In genomic region chr2:32601417-32602065, GRCm38 (mm10) we compare ENCODE assay signal across 8 mouse cellular contexts. TPM values are rescaled to one million over a fixed set of nuclear protein-coding genes. Genes with fewer than 3 reads are reported as not detected.
DNase-seq lines count a peak whose midpoint lies in the region; ATAC-seq and TF ChIP-seq lines count a peak whose summit lies in the region.

No protein-coding gene starts in this region.

- H3K36me3 ChIP-seq in embryonic facial prominence, embryonic 14.5 days (ENCODE audit: control insufficient read depth, insufficient read depth, low read length): peaks cover 14% of the 10 kb centered on the region; the same call in 1 of the 2 replicates
- peaks cover 15% of the 10 kb centered on the region for H3K36me3 ChIP-seq in limb, embryonic 13.5 days
- H3K36me3 ChIP-seq in midbrain, postnatal 0 days (ENCODE audit: insufficient read depth, low read length): peaks cover 11% of the 10 kb centered on the region; the same call in 1 of the 2 replicates

- H3K9ac ChIP-seq in embryonic facial prominence, embryonic 14.5 days (ENCODE audit: low read depth, low read length): no peak overlapping the region
- H3K9ac ChIP-seq in limb, embryonic 13.5 days: 0 out of 2 replicates have a peak overlapping the region, but pooled peaks have one; percentile 43
- H3K9ac ChIP-seq in midbrain, postnatal 0 days (replicated peaks; ENCODE audit: low read length, poor library complexity, severe bottlenecking): no peak overlapping the region

- no peak overlapping the region for H3K4me2 ChIP-seq in embryonic facial prominence, embryonic 14.5 days (ENCODE audit: low read depth, low read length)
- peak overlapping the region; percentile 59; the same call in 1 of the 2 replicates for H3K4me2 ChIP-seq in limb, embryonic 13.5 days (replicated peaks)
- no peak overlapping the region for H3K4me2 ChIP-seq in midbrain, postnatal 0 days (ENCODE audit: low read depth, low read length, poor library complexity, severe bottlenecking)

- no peaks in the 10 kb centered on the region for H3K27me3 ChIP-seq in embryonic facial prominence, embryonic 14.5 days (replicated peaks; ENCODE audit: control insufficient read depth, insufficient read depth, low read length)
- H3K27me3 ChIP-seq in limb, embryonic 13.5 days: no peaks in the 10 kb centered on the region
- H3K27me3 ChIP-seq in midbrain, postnatal 0 days (ENCODE audit: insufficient read depth, low read length): no peaks in the 10 kb centered on the region; the same call in 1 of the 2 replicates

- TF ChIP-seq CTCF in layer of hippocampus, adult 2 months (conservative IDR thresholded peaks at IDR 0.05): peak; percentile 68
- TF ChIP-seq CTCF in midbrain, postnatal 0 days (IDR thresholded peaks at IDR 0.05): peak; percentile 57

- H3K9me3 ChIP-seq in embryonic facial prominence, embryonic 14.5 days (ENCODE audit: control insufficient read depth, low read length): no peaks in the 10 kb centered on the region
- no peaks in the 10 kb centered on the region for H3K9me3 ChIP-seq in limb, embryonic 13.5 days
- H3K9me3 ChIP-seq in midbrain, postnatal 0 days (ENCODE audit: low read length): no peaks in the 10 kb centered on the region

- no peak overlapping the region for H3K4me3 ChIP-seq in layer of hippocampus, adult 2 months
- no peak overlapping the region for H3K4me3 ChIP-seq in embryonic facial prominence, embryonic 14.5 days (ENCODE audit: low read depth, low read length)
- H3K4me3 ChIP-seq in limb, embryonic 13.5 days: no peak overlapping the region
- no peak overlapping the region for H3K4me3 ChIP-seq in midbrain, postnatal 0 days (ENCODE audit: low read depth, low read length)

- ATAC-seq in embryonic facial prominence, embryonic 14.5 days (ENCODE audit: low read depth): peak; percentile 19; the same call in 1 of the 2 replicates
- ATAC-seq in limb, embryonic 13.5 days (ENCODE audit: low FRiP score, low read depth): peak; percentile 60
- no peak for ATAC-seq in midbrain, postnatal 0 days (ENCODE audit: low FRiP score)

- no peak overlapping the region for H3K27ac ChIP-seq in layer of hippocampus, adult 2 months
- H3K27ac ChIP-seq in embryonic facial prominence, embryonic 14.5 days (replicated peaks; ENCODE audit: low read depth, low read length): peak overlapping the region; percentile 70
- peak overlapping the region; percentile 76; the same call in 1 of the 2 replicates for H3K27ac ChIP-seq in limb, embryonic 13.5 days
- no peak overlapping the region for H3K27ac ChIP-seq in midbrain, postnatal 0 days (ENCODE audit: low read depth, low read length)

- H3K4me1 ChIP-seq in embryonic facial prominence, embryonic 14.5 days (ENCODE audit: control insufficient read depth, insufficient read depth, low read length): peaks cover 5% of the 10 kb centered on the region; the same call in 1 of the 2 replicates
- peaks cover 20% of the 10 kb centered on the region for H3K4me1 ChIP-seq in limb, embryonic 13.5 days
- no peaks in the 10 kb centered on the region for H3K4me1 ChIP-seq in midbrain, postnatal 0 days (ENCODE audit: insufficient read depth, low read length)

- no peak for DNase-seq in layer of hippocampus, adult 2 months (ENCODE audit: low spot score in 2 of 2)
- DNase-seq in layer of hippocampus, postnatal 36 days: no peak
- peak; percentile 66 for DNase-seq in adrenal gland, postnatal 10 days
- DNase-seq in embryonic facial prominence, embryonic 14.5 days (ENCODE audit: low spot score): peak; percentile 55
- peak; percentile 48 for DNase-seq in midbrain, postnatal 0 days (ENCODE audit: low spot score)
- no peak for DNase-seq in right cerebral cortex, adult 2 months (ENCODE audit: low spot score in 2 of 2)
- DNase-seq in layer of hippocampus, adult 18-20 months (ENCODE audit: low spot score in 2 of 2): no peak

- 28% methylated on average over 8 of the region's 8 CpGs for WGBS in embryonic facial prominence, embryonic 14.5 days
- 29% methylated on average over 8 of the region's 8 CpGs for WGBS in limb, embryonic 13.5 days
- 46% methylated on average over 8 of the region's 8 CpGs for WGBS in midbrain, postnatal 0 days

RNA-seq across cellular contexts. Expression of gene St6galnac6, which starts 2.0 kb away (rescaled TPM):
- 100 to 1,000 TPM; 117 to 124 TPM for total RNA-seq in layer of hippocampus, adult 2 months (2021)
- total RNA-seq in layer of hippocampus, postnatal 36 days (2021): 100 to 1,000 TPM; 114 to 117 TPM
- 10 to 100 TPM; 55.2 to 64.1 TPM for total RNA-seq in adrenal gland, postnatal 10 days (2021)
- 11.1 and 12.1 TPM in 2 replicates for polyA plus RNA-seq in embryonic facial prominence, embryonic 14.5 days (2014; fragmentation: Nextera tagmentation; extraction: Ambion mirVana)
- 29.5 and 29.7 TPM in 2 replicates for polyA plus RNA-seq in limb, embryonic 13.5 days (2015; fragmentation: Nextera tagmentation; extraction: Ambion mirVana)
- total RNA-seq in midbrain, postnatal 0 days (2014; rRNA removed): 113 and 166 TPM in 2 replicates
- polyA plus RNA-seq in midbrain, postnatal 0 days (2015; fragmentation: Nextera tagmentation; extraction: Ambion mirVana): 42.1 and 45.2 TPM in 2 replicates
- 100 to 1,000 TPM; 134 to 142 TPM for total RNA-seq in layer of hippocampus, adult 18-20 months (2021)

RNA-seq across cellular contexts. Expression of gene St6galnac4, which starts 14.6 kb away (rescaled TPM):
- 10 to 100 TPM; 36.4 to 40.0 TPM for total RNA-seq in layer of hippocampus, adult 2 months (2021)
- total RNA-seq in layer of hippocampus, postnatal 36 days (2021): 10 to 100 TPM; 35.6 to 41.2 TPM
- total RNA-seq in adrenal gland, postnatal 10 days (2021): 10 to 100 TPM; 14.3 to 14.7 TPM
- 39.4 and 41.0 TPM in 2 replicates for polyA plus RNA-seq in embryonic facial prominence, embryonic 14.5 days (2014; fragmentation: Nextera tagmentation; extraction: Ambion mirVana)
- 37.2 and 39.5 TPM in 2 replicates for polyA plus RNA-seq in limb, embryonic 13.5 days (2015; fragmentation: Nextera tagmentation; extraction: Ambion mirVana)
- total RNA-seq in midbrain, postnatal 0 days (2014; rRNA removed): 50.9 and 51.1 TPM in 2 replicates
- polyA plus RNA-seq in midbrain, postnatal 0 days (2015; fragmentation: Nextera tagmentation; extraction: Ambion mirVana): 38.0 and 38.6 TPM in 2 replicates
- total RNA-seq in layer of hippocampus, adult 18-20 months (2021): 10 to 100 TPM; 40.4 to 44.8 TPM

RNA-seq across cellular contexts. Expression of gene Ak1, which starts 20.0 kb away (rescaled TPM):
- 100 to 1,000 TPM; 120 to 123 TPM for total RNA-seq in layer of hippocampus, adult 2 months (2021)
- 100 to 1,000 TPM; 114 to 119 TPM for total RNA-seq in layer of hippocampus, postnatal 36 days (2021)
- total RNA-seq in adrenal gland, postnatal 10 days (2021): 100 to 1,000 TPM in 1 of 2 experiments, 10 to 100 TPM in 1; 71.5 to 143 TPM
- polyA plus RNA-seq in embryonic facial prominence, embryonic 14.5 days (2014; fragmentation: Nextera tagmentation; extraction: Ambion mirVana): 97.8 and 125 TPM in 2 replicates
- 42.0 and 49.8 TPM in 2 replicates for polyA plus RNA-seq in limb, embryonic 13.5 days (2015; fragmentation: Nextera tagmentation; extraction: Ambion mirVana)
- total RNA-seq in midbrain, postnatal 0 days (2014; rRNA removed): 99.6 and 107 TPM in 2 replicates
- polyA plus RNA-seq in midbrain, postnatal 0 days (2015; fragmentation: Nextera tagmentation; extraction: Ambion mirVana): 114 and 133 TPM in 2 replicates
- 100 to 1,000 TPM; 128 to 131 TPM for total RNA-seq in layer of hippocampus, adult 18-20 months (2021)

RNA-seq across cellular contexts. Expression of gene 9430097D07Rik, which starts 26.1 kb away (rescaled TPM):
- under 1 TPM in 1 of 2 experiments, not detected in 1; 0.71 TPM for total RNA-seq in layer of hippocampus, adult 2 months (2021)
- 1 to 10 TPM in 1 of 2 experiments, under 1 TPM in 1; 0.37 to 1.0 TPM for total RNA-seq in layer of hippocampus, postnatal 36 days (2021)
- total RNA-seq in adrenal gland, postnatal 10 days (2021): not detected
- polyA plus RNA-seq in embryonic facial prominence, embryonic 14.5 days (2014; fragmentation: Nextera tagmentation; extraction: Ambion mirVana): 0.13 and 0.18 TPM in 2 replicates
- polyA plus RNA-seq in limb, embryonic 13.5 days (2015; fragmentation: Nextera tagmentation; extraction: Ambion mirVana): 0.19 and 0.23 TPM in 2 replicates
- 0.16 and 0.33 TPM in 2 replicates for total RNA-seq in midbrain, postnatal 0 days (2014; rRNA removed)
- 0.69 and 0.82 TPM in 2 replicates for polyA plus RNA-seq in midbrain, postnatal 0 days (2015; fragmentation: Nextera tagmentation; extraction: Ambion mirVana)
- total RNA-seq in layer of hippocampus, adult 18-20 months (2021): under 1 TPM; 0.20 to 0.43 TPM

RNA-seq across cellular contexts. Expression of gene Pip5kl1, which starts 26.9 kb away (rescaled TPM):
- total RNA-seq in layer of hippocampus, adult 2 months (2021): 1 to 10 TPM; 4.4 to 5.0 TPM
- total RNA-seq in layer of hippocampus, postnatal 36 days (2021): 1 to 10 TPM; 2.9 to 3.8 TPM
- not detected for total RNA-seq in adrenal gland, postnatal 10 days (2021)
- polyA plus RNA-seq in embryonic facial prominence, embryonic 14.5 days (2014; fragmentation: Nextera tagmentation; extraction: Ambion mirVana): 0.38 and 1.1 TPM in 2 replicates
- 1.8 and 2.5 TPM in 2 replicates for polyA plus RNA-seq in limb, embryonic 13.5 days (2015; fragmentation: Nextera tagmentation; extraction: Ambion mirVana)
- 19.3 and 20.0 TPM in 2 replicates for total RNA-seq in midbrain, postnatal 0 days (2014; rRNA removed)
- polyA plus RNA-seq in midbrain, postnatal 0 days (2015; fragmentation: Nextera tagmentation; extraction: Ambion mirVana): 16.5 and 26.5 TPM in 2 replicates
- total RNA-seq in layer of hippocampus, adult 18-20 months (2021): 1 to 10 TPM; 3.3 to 3.5 TPM

Comparison
In these comparisons a context has a peak if more than half of its experiments do, and no peak if none do; other contexts are left out.
1. DNase-seq: peak in adrenal gland, postnatal 10 days (single experiment), embryonic facial prominence, embryonic 14.5 days (single experiment) and midbrain, postnatal 0 days (single experiment); none in layer of hippocampus, adult 2 months (0 of 2), layer of hippocampus, postnatal 36 days (0 of 2), right cerebral cortex, adult 2 months (0 of 2) and layer of hippocampus, adult 18-20 months (0 of 2).
2. H3K27ac ChIP-seq: peak in embryonic facial prominence, embryonic 14.5 days (single experiment) and limb, embryonic 13.5 days (single experiment); none in layer of hippocampus, adult 2 months (single experiment) and midbrain, postnatal 0 days (single experiment).